Mouse (Mus musculus) ES-Bruce4 (cell line): ENCODE results near the gene Begain. TPM values are rescaled to one million over a fixed set of nuclear protein-coding genes. Genes with fewer than 3 reads are reported as not detected.

Source experiments
- H3K27ac ChIP-seq: 2 replicates; pipeline ENCODE4 v1.5.1; 2012; ENCODE audit warnings: low read length, inconsistent platforms; ENCODE audit not compliant: insufficient read depth
- H3K27me3 ChIP-seq: 2 replicates; pipeline ENCODE4 v1.6.1; 2012; ENCODE audit warnings: mild to moderate bottlenecking, low read length, inconsistent platforms; ENCODE audit not compliant: control insufficient read depth, poor library complexity, insufficient read depth, severe bottlenecking
- H3K36me3 ChIP-seq: 2 replicates; pipeline ENCODE4 v1.6.1; 2012; ENCODE audit warnings: inconsistent platforms, mild to moderate bottlenecking, low read length, moderate library complexity; ENCODE audit not compliant: control insufficient read depth, poor library complexity, insufficient read depth, severe bottlenecking
- H3K4me1 ChIP-seq: one replicate; pipeline ENCODE4 v1.8.1; 2011; ENCODE audit warnings: low read length; ENCODE audit not compliant: control insufficient read depth, insufficient read depth
- H3K4me3 ChIP-seq: 2 replicates; pipeline ENCODE4 v1.5.1; 2011; ENCODE audit warnings: low read depth, mild to moderate bottlenecking, low read length
- H3K9ac ChIP-seq: 2 replicates; pipeline ENCODE4 v1.6.1; 2012; ENCODE audit warnings: low read depth, mild to moderate bottlenecking, inconsistent platforms; ENCODE audit not compliant: poor library complexity, severe bottlenecking
- H3K9me3 ChIP-seq: replicated peaks from 2 replicates; pipeline ENCODE4 v1.6.1; 2012; ENCODE audit warnings: mild to moderate bottlenecking, low read length, inconsistent platforms; ENCODE audit not compliant: control insufficient read depth, poor library complexity, insufficient read depth, severe bottlenecking
- CTCF ChIP-seq: IDR thresholded peaks from one replicate; pipeline ENCODE4 v1.8.1; 2011; ENCODE audit warnings: low read depth, low read length
- EP300 ChIP-seq: IDR thresholded peaks from 2 replicates; pipeline ENCODE4 v1.6.1; 2011; ENCODE audit warnings: low read depth, low read length; ENCODE audit not compliant: insufficient read depth
- POLR2A ChIP-seq: IDR thresholded peaks from one replicate; pipeline ENCODE4 v1.8.1; 2011; ENCODE audit warnings: low read length; ENCODE audit not compliant: insufficient read depth
- polyA plus RNA-seq: library from polyadenylated mRNA; stranded (reverse); fragments of >200 nt; gene quantifications from 2 replicates; pipeline ENCODE4 v1.2.4, GENCODE M21; 2011; ENCODE audit warnings: low read depth; ENCODE audit not compliant: missing spikeins, insufficient read depth, insufficient read length

Gene Begain
- polyA plus RNA-seq, 1 experiment: 2.8 TPM

GRCm38 (mm10) chr12:109022181-109022691 is 45.8 kb downstream of the Begain start:
- Histone ChIP-seq H3K9ac (no peak overlapping the region), H3K4me3 (no peak overlapping the region), H3K27me3 (no peaks in the 10 kb centered on the region), H3K9me3 (no peaks in the 10 kb centered on the region), H3K36me3 (no peaks in the 10 kb centered on the region), H3K27ac (no peak overlapping the region), H3K4me1 (no peaks in the 10 kb centered on the region)
- TF ChIP-seq CTCF (no peak), EP300 (no peak), POLR2A (no peak)

GRCm38 (mm10) chr12:109010070-109010649 is 57.9 kb downstream of the Begain start:
- H3K9ac ChIP-seq: no peak overlapping the region
- no peak for TF ChIP-seq POLR2A
- TF ChIP-seq EP300: no peak
- TF ChIP-seq CTCF: no peak
- no peak overlapping the region for H3K27ac ChIP-seq
- H3K4me3 ChIP-seq: no peak overlapping the region
- no peaks in the 10 kb centered on the region for H3K36me3 ChIP-seq
- no peaks in the 10 kb centered on the region for H3K27me3 ChIP-seq
- H3K9me3 ChIP-seq: no peaks in the 10 kb centered on the region
- no peaks in the 10 kb centered on the region for H3K4me1 ChIP-seq

GRCm38 (mm10) chr12:109002978-109003377 is 65.0 kb downstream of the Begain start:
- H3K27ac ChIP-seq: no peak overlapping the region
- no peaks in the 10 kb centered on the region for H3K36me3 ChIP-seq
- H3K4me1 ChIP-seq: no peaks in the 10 kb centered on the region
- H3K27me3 ChIP-seq: no peaks in the 10 kb centered on the region
- no peak overlapping the region for H3K9ac ChIP-seq
- H3K9me3 ChIP-seq: no peaks in the 10 kb centered on the region
- no peak overlapping the region for H3K4me3 ChIP-seq
- no peak for TF ChIP-seq EP300
- TF ChIP-seq POLR2A: no peak
- no peak for TF ChIP-seq CTCF

- no peak overlapping the region for H3K9ac ChIP-seq
- no peaks in the 10 kb centered on the region for H3K4me1 ChIP-seq
Observed at GRCm38 (mm10) chr12:108997249-108997648, 70.8 kb downstream of the Begain start.

GRCm38 (mm10) chr12:108995976-108996636 is 71.9 kb downstream of the Begain start:
- Histone ChIP-seq H3K4me1 (no peaks in the 10 kb centered on the region), H3K27me3 (no peaks in the 10 kb centered on the region), H3K36me3 (no peaks in the 10 kb centered on the region), H3K27ac (no peak overlapping the region), H3K9me3 (no peaks in the 10 kb centered on the region), H3K9ac (no peak overlapping the region), H3K4me3 (no peak overlapping the region)
- TF ChIP-seq CTCF (peak; percentile 29), EP300 (no peak), POLR2A (no peak)

More at GRCm38 (mm10) chr12:108997249-108997648, 70.8 kb downstream of the Begain start:
- Histone ChIP-seq H3K9me3 (no peaks in the 10 kb centered on the region), H3K4me3 (no peak overlapping the region), H3K36me3 (no peaks in the 10 kb centered on the region), H3K27me3 (no peaks in the 10 kb centered on the region), H3K27ac (no peak overlapping the region)
- TF ChIP-seq CTCF (no peak), EP300 (no peak), POLR2A (no peak)

GRCm38 (mm10) chr12:108994436-108995031 is 73.5 kb downstream of the Begain start:
- TF ChIP-seq CTCF (no peak), EP300 (no peak)
- H3K4me1 ChIP-seq: no peaks in the 10 kb centered on the region
- no peaks in the 10 kb centered on the region for H3K27me3 ChIP-seq
- H3K9me3 ChIP-seq: no peaks in the 10 kb centered on the region
- H3K36me3 ChIP-seq: no peaks in the 10 kb centered on the region
- H3K4me3 ChIP-seq: no peak overlapping the region
- H3K9ac ChIP-seq: no peak overlapping the region
- no peak overlapping the region for H3K27ac ChIP-seq
